Mouse (Mus musculus): ENCODE results near the gene Tacr2.

GRCm38 (mm10) chr10:62220732-62221514 is 31.3 kb upstream of the Tacr2 start:
- TF ChIP-seq CTCF (IDR thresholded peaks at IDR 0.05; ENCODE audit: control insufficient read depth, insufficient read depth, low read length) (no peak), POLR2A (IDR thresholded peaks at IDR 0.05; ENCODE audit: borderline replicate concordance, control insufficient read depth, low read depth, low read length) (no peak)
